Mouse (Mus musculus): Measurements from ENCODE around the gene Slc37a1.

Slc37a1 gene

GRCm38 (mm10) chr17:31400294-31400693, 113.7 kb downstream of the Slc37a1 start:
- no peak for DNase-seq (ENCODE audit: low read depth)

Measured in c-Kit-positive CD71-negative TER-119-negative erythroid progenitor cells, embryonic 14.5 days (primary cell).